Mouse (Mus musculus): ENCODE measurements around the gene B3gat1.

B3gat1 gene

GRCm38 (mm10) chr9:26778421-26778820 lies 44.9 kb downstream of the B3gat1 start:
- peak; percentile 15 for DNase-seq

- no peak for DNase-seq
These were observed 50.0 kb downstream of the B3gat1 start for GRCm38 (mm10) chr9:26783414-26783975.

GRCm38 (mm10) chr9:26792829-26793228 lies 59.3 kb downstream of the B3gat1 start:
- DNase-seq: no peak

- peak; percentile 30 for DNase-seq
These were observed 64.7 kb downstream of the B3gat1 start for GRCm38 (mm10) chr9:26798205-26798604.

- peak; percentile 58 for DNase-seq
These were observed 65.2 kb downstream of the B3gat1 start for GRCm38 (mm10) chr9:26798731-26799130.

- peak; percentile 78 for DNase-seq
These were observed 66.8 kb downstream of the B3gat1 start for GRCm38 (mm10) chr9:26800357-26800756.

- DNase-seq: peak; percentile 23
These were observed 70.8 kb downstream of the B3gat1 start for GRCm38 (mm10) chr9:26804321-26804720.

GRCm38 (mm10) chr9:26805935-26806666 lies 72.6 kb downstream of the B3gat1 start, which contains the start of gene Glb1l2:
Gene Glb1l2 (minus strand): TSS chr9:26806468.
- DNase-seq: peak; percentile 97

GRCm38 (mm10) chr9:26808735-26809134 lies 75.2 kb downstream of the B3gat1 start:
- no peak for DNase-seq

All from kidney, postnatal 14 days (tissue).